Mouse (Mus musculus): ENCODE measurements around the gene Zfp94. TPM values are rescaled to one million over a fixed set of nuclear protein-coding genes. Genes with fewer than 3 reads are reported as not detected.

The Zfp94 gene
- 0.87 TPM for polyA plus RNA-seq (2014; fragmentation: Illumina TruSeq; extraction: RNeasy Lipid Tissue Mini Kit (QIAGEN cat#74804); ENCODE audit: low read depth, low replicate concordance)

GRCm38 (mm10) chr7:24316567-24317092 lies at the start of gene Zfp94:
Gene Zfp94 (minus strand): TSS chr7:24316666.

GRCm38 (mm10) chr7:24348896-24349295 lies 32.4 kb upstream of the Zfp94 start, which contains the start of gene Lypd5:
Gene Lypd5 (plus strand): TSS chr7:24349196.

GRCm38 (mm10) chr7:24333304-24333986 lies 17.0 kb upstream of the Zfp94 start, which contains the start of gene Tescl:
Gene Tescl (minus strand): TSS chr7:24333936.

GRCm38 (mm10) chr7:24300771-24301282 lies 15.6 kb downstream of the Zfp94 start, which contains the start of gene Zfp61:
Gene Zfp61 (minus strand): TSS chr7:24301232.

GRCm38 (mm10) chr7:24270288-24270672 lies 46.2 kb downstream of the Zfp94 start, which contains the start of gene Zfp93:
Gene Zfp93 (plus strand): TSS chr7:24270420.

GRCm38 (mm10) chr7:24254633-24255474 lies 61.6 kb downstream of the Zfp94 start, which contains the start of gene Zfp108:
Gene Zfp108 (plus strand): TSS chr7:24254794.

Other genes starting within 250 kb of the Zfp94 start
- 5.3 TPM for gene Zfp180, start 234.7 kb downstream of the Zfp94 start, polyA plus RNA-seq (2014; fragmentation: Illumina TruSeq; extraction: RNeasy Lipid Tissue Mini Kit (QIAGEN cat#74804); ENCODE audit: low read depth, low replicate concordance)
- gene Zfp112, start 204.4 kb downstream of the Zfp94 start, polyA plus RNA-seq (2014; fragmentation: Illumina TruSeq; extraction: RNeasy Lipid Tissue Mini Kit (QIAGEN cat#74804); ENCODE audit: low read depth, low replicate concordance), result 0.77 TPM
- 3.6 TPM for gene Zfp235, start 182.5 kb downstream of the Zfp94 start, polyA plus RNA-seq (2014; fragmentation: Illumina TruSeq; extraction: RNeasy Lipid Tissue Mini Kit (QIAGEN cat#74804); ENCODE audit: low read depth, low replicate concordance)
- gene Zfp114, start 141.6 kb downstream of the Zfp94 start, polyA plus RNA-seq (2014; fragmentation: Illumina TruSeq; extraction: RNeasy Lipid Tissue Mini Kit (QIAGEN cat#74804); ENCODE audit: low read depth, low replicate concordance), result 0.11 TPM
- gene Zfp111, start 105.2 kb downstream of the Zfp94 start, polyA plus RNA-seq (2014; fragmentation: Illumina TruSeq; extraction: RNeasy Lipid Tissue Mini Kit (QIAGEN cat#74804); ENCODE audit: low read depth, low replicate concordance), result 1.5 TPM
- 1.2 TPM for gene Zfp109, start 79.1 kb downstream of the Zfp94 start, polyA plus RNA-seq (2014; fragmentation: Illumina TruSeq; extraction: RNeasy Lipid Tissue Mini Kit (QIAGEN cat#74804); ENCODE audit: low read depth, low replicate concordance)
- gene Zfp108, start 61.9 kb downstream of the Zfp94 start, polyA plus RNA-seq (2014; fragmentation: Illumina TruSeq; extraction: RNeasy Lipid Tissue Mini Kit (QIAGEN cat#74804); ENCODE audit: low read depth, low replicate concordance), result 1.1 TPM
- 1.4 TPM for gene Zfp93, start 46.2 kb downstream of the Zfp94 start, polyA plus RNA-seq (2014; fragmentation: Illumina TruSeq; extraction: RNeasy Lipid Tissue Mini Kit (QIAGEN cat#74804); ENCODE audit: low read depth, low replicate concordance)
- not detected for gene Zfp61, start 15.4 kb downstream of the Zfp94 start, polyA plus RNA-seq (2014; fragmentation: Illumina TruSeq; extraction: RNeasy Lipid Tissue Mini Kit (QIAGEN cat#74804); ENCODE audit: low read depth, low replicate concordance)
- not detected for gene Tescl, start 17.3 kb upstream of the Zfp94 start, polyA plus RNA-seq (2014; fragmentation: Illumina TruSeq; extraction: RNeasy Lipid Tissue Mini Kit (QIAGEN cat#74804); ENCODE audit: low read depth, low replicate concordance)
- gene Lypd5, start 32.5 kb upstream of the Zfp94 start, polyA plus RNA-seq (2014; fragmentation: Illumina TruSeq; extraction: RNeasy Lipid Tissue Mini Kit (QIAGEN cat#74804); ENCODE audit: low read depth, low replicate concordance), result not detected
- gene Kcnn4, start 53.6 kb upstream of the Zfp94 start, polyA plus RNA-seq (2014; fragmentation: Illumina TruSeq; extraction: RNeasy Lipid Tissue Mini Kit (QIAGEN cat#74804); ENCODE audit: low read depth, low replicate concordance), result not detected
- 0.21 TPM for gene Smg9, start 83.0 kb upstream of the Zfp94 start, polyA plus RNA-seq (2014; fragmentation: Illumina TruSeq; extraction: RNeasy Lipid Tissue Mini Kit (QIAGEN cat#74804); ENCODE audit: low read depth, low replicate concordance)
- not detected for gene Irgc1, start 135.6 kb upstream of the Zfp94 start, polyA plus RNA-seq (2014; fragmentation: Illumina TruSeq; extraction: RNeasy Lipid Tissue Mini Kit (QIAGEN cat#74804); ENCODE audit: low read depth, low replicate concordance)
- not detected for gene Plaur, start 145.8 kb upstream of the Zfp94 start, polyA plus RNA-seq (2014; fragmentation: Illumina TruSeq; extraction: RNeasy Lipid Tissue Mini Kit (QIAGEN cat#74804); ENCODE audit: low read depth, low replicate concordance)
- gene Cadm4, start 165.4 kb upstream of the Zfp94 start, polyA plus RNA-seq (2014; fragmentation: Illumina TruSeq; extraction: RNeasy Lipid Tissue Mini Kit (QIAGEN cat#74804); ENCODE audit: low read depth, low replicate concordance), result 0.34 TPM
- gene Zfp428, start 190.3 kb upstream of the Zfp94 start, polyA plus RNA-seq (2014; fragmentation: Illumina TruSeq; extraction: RNeasy Lipid Tissue Mini Kit (QIAGEN cat#74804); ENCODE audit: low read depth, low replicate concordance), result not detected
- not detected for gene AC161166.1, start 195.8 kb upstream of the Zfp94 start, polyA plus RNA-seq (2014; fragmentation: Illumina TruSeq; extraction: RNeasy Lipid Tissue Mini Kit (QIAGEN cat#74804); ENCODE audit: low read depth, low replicate concordance)
- gene Irgq, start 214.0 kb upstream of the Zfp94 start, polyA plus RNA-seq (2014; fragmentation: Illumina TruSeq; extraction: RNeasy Lipid Tissue Mini Kit (QIAGEN cat#74804); ENCODE audit: low read depth, low replicate concordance), result 3.8 TPM
- not detected for gene Pinlyp, start 229.5 kb upstream of the Zfp94 start, polyA plus RNA-seq (2014; fragmentation: Illumina TruSeq; extraction: RNeasy Lipid Tissue Mini Kit (QIAGEN cat#74804); ENCODE audit: low read depth, low replicate concordance)
- 0.74 TPM for gene Xrcc1, start 229.6 kb upstream of the Zfp94 start, polyA plus RNA-seq (2014; fragmentation: Illumina TruSeq; extraction: RNeasy Lipid Tissue Mini Kit (QIAGEN cat#74804); ENCODE audit: low read depth, low replicate concordance)

All from liver, adult 10 weeks (tissue).